Mouse (Mus musculus): ENCODE data around the gene Gipr. TPM values are rescaled to one million over a fixed set of nuclear protein-coding genes. Genes with fewer than 3 reads are reported as not detected.

The Gipr gene
- polyA plus RNA-seq, 1 experiment from 2014 or later, result 2.1 TPM

DNA sequence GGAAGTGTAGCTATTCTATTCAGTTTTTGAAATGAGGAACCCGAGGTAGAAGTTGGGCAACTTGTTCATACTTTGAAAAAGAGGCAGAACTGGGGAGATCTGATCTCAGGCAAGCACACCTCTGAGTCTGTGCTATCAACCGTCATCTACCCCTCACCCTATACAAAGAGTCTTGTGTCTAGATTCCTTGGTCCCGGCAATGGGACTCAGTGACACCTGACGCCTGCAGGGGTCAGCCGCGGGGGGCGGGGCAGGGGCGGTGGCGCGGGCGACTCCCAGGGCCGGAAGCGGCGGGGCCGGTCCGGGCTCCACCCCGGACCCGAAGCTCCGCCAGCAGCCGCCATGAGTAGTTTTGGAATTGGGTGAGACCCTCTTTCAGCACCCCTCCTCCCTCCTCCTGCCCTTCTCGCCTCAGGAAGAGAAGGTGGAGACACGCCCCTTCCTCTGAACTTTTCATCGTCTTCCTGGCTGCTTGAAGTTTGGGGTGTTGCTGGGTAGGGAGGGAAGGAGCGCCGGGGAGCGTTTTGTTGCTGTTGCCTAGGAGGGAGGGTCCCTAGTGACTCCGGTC is 15.0 kb upstream of the Gipr start:
- H3K4me1 ChIP-seq (ENCODE audit: control insufficient read depth, low read depth, low read length), result peaks cover 30% of the 10 kb centered on the region
- H3K27ac ChIP-seq (ENCODE audit: low read length), result no peak overlapping the region
- H3K4me3 ChIP-seq (ENCODE audit: low read depth, low read length), result peak overlapping the region; percentile 67
- peak overlapping the region; percentile 66 for H3K9ac ChIP-seq (ENCODE audit: low read depth, low read length)
- peak overlapping the region; percentile 75 for H3K4me2 ChIP-seq (ENCODE audit: low read depth, low read length)
- H3K36me3 ChIP-seq (ENCODE audit: control insufficient read depth, insufficient read depth), result no peaks in the 10 kb centered on the region
- ATAC-seq (ENCODE audit: low read depth), result peak; percentile 61
- WGBS (ENCODE audit: insufficient replicate concordance), result under 1% methylated on average over 26 of the region's 27 CpGs
- H3K27me3 ChIP-seq (ENCODE audit: control insufficient read depth, insufficient read depth, low read depth, low read length), result peaks cover 47% of the 10 kb centered on the region
- H3K9me3 ChIP-seq (replicated peaks; ENCODE audit: control insufficient read depth, low read length), result peaks cover 2% of the 10 kb centered on the region; the same call in 1 of the 2 replicates

- H3K27me3 ChIP-seq (ENCODE audit: control insufficient read depth, insufficient read depth, low read depth, low read length), result peaks cover 55% of the 10 kb centered on the region
- H3K4me3 ChIP-seq (ENCODE audit: low read depth, low read length), result no peak overlapping the region
- H3K27ac ChIP-seq (ENCODE audit: low read length), result no peak overlapping the region
- peaks cover 30% of the 10 kb centered on the region for H3K4me1 ChIP-seq (ENCODE audit: control insufficient read depth, low read depth, low read length)
- peaks cover 2% of the 10 kb centered on the region; the same call in 1 of the 2 replicates for H3K9me3 ChIP-seq (replicated peaks; ENCODE audit: control insufficient read depth, low read length)
- 32% methylated on average over 6 of the region's 6 CpGs for WGBS (ENCODE audit: insufficient replicate concordance)
- no peak overlapping the region for H3K9ac ChIP-seq (ENCODE audit: low read depth, low read length)
- peak overlapping the region; percentile 6; the same call in 1 of the 2 replicates for H3K4me2 ChIP-seq (ENCODE audit: low read depth, low read length)
- no peak for ATAC-seq (ENCODE audit: low read depth)
- H3K36me3 ChIP-seq (ENCODE audit: control insufficient read depth, insufficient read depth), result no peaks in the 10 kb centered on the region
Observed at GRCm38 (mm10) chr7:19179936-19180335, 14.0 kb upstream of the Gipr start.

DNA sequence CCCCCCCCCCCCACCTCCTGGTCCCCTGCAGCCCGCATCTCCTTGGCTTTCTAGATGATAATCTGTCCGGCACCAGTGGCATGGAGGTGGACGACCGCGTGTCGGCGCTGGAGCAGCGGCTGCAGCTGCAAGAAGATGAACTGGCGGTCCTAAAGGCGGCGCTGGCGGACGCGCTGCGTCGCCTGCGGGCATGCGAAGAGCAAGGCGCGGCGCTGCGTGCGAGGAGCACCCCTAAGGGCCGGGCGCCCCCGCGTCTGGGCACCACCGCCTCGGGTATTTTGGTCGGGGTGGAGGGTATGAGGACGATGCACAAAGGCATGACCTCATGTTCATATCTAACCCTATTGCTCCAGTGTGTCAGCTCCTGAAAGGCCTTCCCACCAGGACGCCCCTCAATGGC is 13.2 kb upstream of the Gipr start:
- peaks cover 30% of the 10 kb centered on the region for H3K4me1 ChIP-seq (ENCODE audit: control insufficient read depth, low read depth, low read length)
- no peak overlapping the region for H3K9ac ChIP-seq (ENCODE audit: low read depth, low read length)
- no peak overlapping the region for H3K4me3 ChIP-seq (ENCODE audit: low read depth, low read length)
- H3K27me3 ChIP-seq (ENCODE audit: control insufficient read depth, insufficient read depth, low read depth, low read length), result peaks cover 58% of the 10 kb centered on the region
- no peak; the same call in 1 of the 2 replicates for ATAC-seq (ENCODE audit: low read depth)
- under 1% methylated on average over 32 of the region's 32 CpGs for WGBS (ENCODE audit: insufficient replicate concordance)
- H3K36me3 ChIP-seq (ENCODE audit: control insufficient read depth, insufficient read depth), result no peaks in the 10 kb centered on the region
- H3K4me2 ChIP-seq (ENCODE audit: low read depth, low read length), result peak overlapping the region; percentile 6; the same call in 1 of the 2 replicates
- H3K27ac ChIP-seq (ENCODE audit: low read length), result no peak overlapping the region
- peaks cover 2% of the 10 kb centered on the region; the same call in 1 of the 2 replicates for H3K9me3 ChIP-seq (replicated peaks; ENCODE audit: control insufficient read depth, low read length)

DNA sequence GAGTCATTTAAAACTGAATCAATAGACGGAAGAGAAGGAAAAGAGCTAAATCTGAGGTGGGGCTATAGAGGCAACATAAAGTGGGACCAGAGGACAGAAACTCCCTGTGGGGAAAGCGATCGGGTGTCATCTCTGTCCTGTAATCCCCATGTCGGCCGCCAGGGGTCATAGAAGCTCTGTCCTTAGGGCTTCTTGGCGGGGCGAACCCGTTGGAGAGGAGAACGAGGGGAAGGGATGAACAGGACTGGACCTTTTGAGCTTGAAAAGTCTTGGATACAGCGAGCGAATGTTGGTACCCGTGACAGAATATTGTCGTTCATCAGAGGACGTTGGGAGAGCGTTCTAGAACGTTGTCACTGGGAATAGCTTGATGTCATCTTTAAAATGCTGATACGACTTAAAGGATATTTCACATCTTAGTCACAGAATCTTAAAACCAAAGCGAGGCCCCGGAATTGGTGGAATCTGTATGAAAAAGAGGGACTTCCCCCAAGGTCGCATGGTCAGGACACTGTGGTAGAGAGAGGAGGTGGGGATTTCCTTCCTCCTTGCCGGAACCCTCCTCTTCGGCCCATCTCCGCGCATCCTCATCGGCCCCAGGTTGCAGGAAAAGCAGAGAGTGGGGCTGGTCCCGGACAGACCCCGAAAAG is 12.6 kb upstream of the Gipr start:
- Histone ChIP-seq H3K4me3 (ENCODE audit: low read depth, low read length) (no peak overlapping the region), H3K4me2 (ENCODE audit: low read depth, low read length) (no peak overlapping the region), H3K9me3 (replicated peaks; ENCODE audit: control insufficient read depth, low read length) (peaks cover 2% of the 10 kb centered on the region; the same call in 1 of the 2 replicates), H3K27me3 (ENCODE audit: control insufficient read depth, insufficient read depth, low read depth, low read length) (peaks cover 63% of the 10 kb centered on the region), H3K4me1 (ENCODE audit: control insufficient read depth, low read depth, low read length) (peaks cover 30% of the 10 kb centered on the region), H3K27ac (ENCODE audit: low read length) (no peak overlapping the region), H3K36me3 (ENCODE audit: control insufficient read depth, insufficient read depth) (no peaks in the 10 kb centered on the region), H3K9ac (ENCODE audit: low read depth, low read length) (no peak overlapping the region)
- 4% methylated on average over 27 of the region's 27 CpGs for WGBS (ENCODE audit: insufficient replicate concordance)
- ATAC-seq (ENCODE audit: low read depth), result no peak

DNA sequence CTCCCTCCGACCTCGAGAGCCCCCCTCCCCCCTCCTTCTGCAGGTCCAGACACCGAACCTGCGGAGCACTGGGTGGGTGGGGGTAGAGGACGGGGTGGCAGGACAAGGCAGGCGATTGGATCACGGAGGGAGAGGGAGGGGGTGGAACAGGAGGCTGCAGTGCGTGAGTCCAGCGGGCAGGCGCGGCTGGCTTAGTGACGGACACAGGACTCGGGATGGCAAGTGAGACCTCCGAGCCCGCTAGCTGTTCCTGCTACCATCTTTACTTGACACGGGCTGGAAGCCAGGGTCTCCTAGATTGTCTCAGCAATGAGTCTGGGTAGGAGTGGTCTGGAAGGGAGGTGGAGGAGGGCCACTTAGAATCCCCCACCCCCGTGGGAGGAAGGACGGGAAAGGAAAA is 12.1 kb upstream of the Gipr start:
- H3K9ac ChIP-seq (ENCODE audit: low read depth, low read length), result no peak overlapping the region
- peaks cover 68% of the 10 kb centered on the region for H3K27me3 ChIP-seq (ENCODE audit: control insufficient read depth, insufficient read depth, low read depth, low read length)
- 13% methylated on average over 18 of the region's 18 CpGs for WGBS (ENCODE audit: insufficient replicate concordance)
- no peak overlapping the region for H3K27ac ChIP-seq (ENCODE audit: low read length)
- peaks cover 2% of the 10 kb centered on the region; the same call in 1 of the 2 replicates for H3K9me3 ChIP-seq (replicated peaks; ENCODE audit: control insufficient read depth, low read length)
- no peaks in the 10 kb centered on the region for H3K36me3 ChIP-seq (ENCODE audit: control insufficient read depth, insufficient read depth)
- H3K4me2 ChIP-seq (ENCODE audit: low read depth, low read length), result no peak overlapping the region
- H3K4me1 ChIP-seq (ENCODE audit: control insufficient read depth, low read depth, low read length), result peaks cover 30% of the 10 kb centered on the region
- no peak for ATAC-seq (ENCODE audit: low read depth)
- H3K4me3 ChIP-seq (ENCODE audit: low read depth, low read length), result no peak overlapping the region

- Histone ChIP-seq H3K36me3 (ENCODE audit: control insufficient read depth, insufficient read depth) (no peaks in the 10 kb centered on the region), H3K9ac (ENCODE audit: low read depth, low read length) (no peak overlapping the region), H3K27ac (ENCODE audit: low read length) (no peak overlapping the region), H3K4me1 (ENCODE audit: control insufficient read depth, low read depth, low read length) (peaks cover 33% of the 10 kb centered on the region), H3K4me2 (ENCODE audit: low read depth, low read length) (no peak overlapping the region), H3K9me3 (replicated peaks; ENCODE audit: control insufficient read depth, low read length) (peaks cover 2% of the 10 kb centered on the region; the same call in 1 of the 2 replicates), H3K27me3 (ENCODE audit: control insufficient read depth, insufficient read depth, low read depth, low read length) (peaks cover 74% of the 10 kb centered on the region), H3K4me3 (ENCODE audit: low read depth, low read length) (no peak overlapping the region)
- ATAC-seq (ENCODE audit: low read depth), result no peak
- 58% methylated on average over 7 of the region's 7 CpGs for WGBS (ENCODE audit: insufficient replicate concordance)
Observed at GRCm38 (mm10) chr7:19177216-19177615, 11.3 kb upstream of the Gipr start.

DNA sequence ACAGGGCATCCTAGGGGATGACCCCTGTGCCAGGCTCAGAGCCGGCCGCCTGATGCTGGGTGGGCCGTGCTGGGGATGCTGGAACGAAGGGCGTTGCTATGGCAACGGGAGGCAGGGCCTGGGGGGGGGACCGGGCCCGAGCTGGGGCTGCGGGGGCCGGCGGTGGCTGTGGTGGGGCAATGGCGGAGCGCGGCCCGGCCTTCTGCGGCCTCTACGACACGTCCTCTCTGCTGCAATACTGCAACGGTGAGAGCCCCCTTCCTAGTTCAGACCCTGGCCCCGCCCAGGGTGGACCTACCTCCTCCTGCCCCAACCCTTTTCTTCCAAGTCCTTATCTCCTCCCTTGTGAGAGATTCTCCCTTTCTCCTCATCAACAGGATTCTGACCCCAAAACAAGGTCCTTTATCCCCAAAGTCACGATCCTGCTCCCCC is 10.6 kb upstream of the Gipr start:
- Histone ChIP-seq H3K27ac (ENCODE audit: low read length) (no peak overlapping the region), H3K9ac (ENCODE audit: low read depth, low read length) (no peak overlapping the region), H3K36me3 (ENCODE audit: control insufficient read depth, insufficient read depth) (no peaks in the 10 kb centered on the region), H3K4me1 (ENCODE audit: control insufficient read depth, low read depth, low read length) (peaks cover 31% of the 10 kb centered on the region), H3K4me3 (ENCODE audit: low read depth, low read length) (no peak overlapping the region), H3K27me3 (ENCODE audit: control insufficient read depth, insufficient read depth, low read depth, low read length) (peaks cover 77% of the 10 kb centered on the region), H3K4me2 (ENCODE audit: low read depth, low read length) (no peak overlapping the region), H3K9me3 (replicated peaks; ENCODE audit: control insufficient read depth, low read length) (peaks cover 2% of the 10 kb centered on the region; the same call in 1 of the 2 replicates)
- 3% methylated on average over 17 of the region's 21 CpGs for WGBS (ENCODE audit: insufficient replicate concordance)
- no peak for ATAC-seq (ENCODE audit: low read depth)

DNA sequence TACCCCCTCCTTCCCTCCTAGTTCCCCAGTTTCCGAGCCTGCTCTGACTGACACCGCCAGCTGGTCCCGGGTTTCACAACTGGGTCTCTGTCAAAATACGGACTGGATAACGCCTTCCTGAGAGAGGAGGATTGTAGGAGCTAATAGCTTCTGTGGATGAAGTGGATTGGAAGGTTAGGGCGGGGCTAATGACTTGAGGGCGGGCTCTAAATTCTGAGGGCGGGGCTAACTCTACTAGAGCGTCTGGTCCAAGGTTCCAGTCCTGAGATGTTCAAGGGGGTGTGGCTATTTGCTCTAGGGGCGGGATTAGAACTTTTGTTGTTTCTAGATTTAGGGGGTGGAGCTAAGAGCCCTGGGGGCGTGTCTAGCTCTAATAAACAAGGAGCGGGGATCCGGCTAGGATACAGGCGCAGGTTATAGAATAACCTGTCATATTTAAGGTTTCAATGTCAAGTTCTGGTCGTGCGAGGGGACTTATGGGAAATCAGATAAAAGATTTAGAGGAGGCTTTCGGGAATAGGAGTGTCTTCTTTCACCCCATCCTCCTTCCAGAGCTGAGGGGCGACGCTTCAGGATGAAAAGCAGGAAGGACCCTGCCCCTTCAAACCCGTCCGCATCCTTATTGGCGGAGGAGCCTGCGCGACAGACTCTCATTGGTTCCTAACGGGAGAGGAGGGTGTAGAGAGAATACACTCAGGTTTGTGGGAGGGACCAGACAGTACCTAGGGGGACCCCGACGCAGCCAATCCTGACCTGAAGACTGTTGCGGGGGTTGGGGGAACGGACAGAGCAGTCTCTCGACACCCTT is 10.0 kb upstream of the Gipr start, which contains the start of gene Eml2:
TSS of gene Eml2 (plus strand) at position 714 of the 808 bp plus-strand sequence.
- Histone ChIP-seq H3K4me2 (ENCODE audit: low read depth, low read length) (no peak within 1 kb of the TSS), H3K9ac (ENCODE audit: low read depth, low read length) (no peak within 1 kb of the TSS), H3K4me1 (ENCODE audit: control insufficient read depth, low read depth, low read length) (peaks cover 25% of the 10 kb centered on the region), H3K9me3 (replicated peaks; ENCODE audit: control insufficient read depth, low read length) (peaks cover 2% of the 10 kb centered on the region; the same call in 1 of the 2 replicates), H3K27ac (ENCODE audit: low read length) (no peak within 1 kb of the TSS), H3K27me3 (ENCODE audit: control insufficient read depth, insufficient read depth, low read depth, low read length) (peaks cover 77% of the 10 kb centered on the region), H3K36me3 (ENCODE audit: control insufficient read depth, insufficient read depth) (no peaks in the 10 kb centered on the region), H3K4me3 (ENCODE audit: low read depth, low read length) (no peak within 1 kb of the TSS)
- 3% methylated on average over 30 of the region's 30 CpGs for WGBS (ENCODE audit: insufficient replicate concordance)
- peak; percentile 17; the same call in 1 of the 2 replicates for ATAC-seq (ENCODE audit: low read depth)
